Mouse (Mus musculus) megakaryocyte, embryonic 14.5 days (primary cell): ENCODE measurements around the gene Tubd1. TPM values are rescaled to one million over a fixed set of nuclear protein-coding genes. Genes with fewer than 3 reads are reported as not detected.

Experiments used
- H3K27me3 ChIP-seq: replicated peaks from 2 replicates; pipeline ENCODE3; 2012; ENCODE audit warnings: inconsistent platforms
- H3K36me3 ChIP-seq: replicated peaks from 2 replicates; pipeline ENCODE3; 2012; ENCODE audit warnings: low read length, inconsistent platforms, mixed read lengths
- H3K4me1 ChIP-seq: 2 replicates; pipeline ENCODE4 v1.6.1; 2012; ENCODE audit warnings: inconsistent platforms
- H3K4me3 ChIP-seq: replicated peaks from 2 replicates; pipeline ENCODE3; 2012; ENCODE audit warnings: moderate library complexity, mild to moderate bottlenecking, inconsistent platforms
- H3K9me3 ChIP-seq: 2 replicates; pipeline ENCODE4 v1.6.1; 2012; ENCODE audit warnings: inconsistent platforms
- FLI1 ChIP-seq: IDR thresholded peaks from 2 replicates; pipeline ENCODE4 v1.6.1; 2012; ENCODE audit warnings: low read length, inconsistent platforms, mixed read lengths
- GATA1 ChIP-seq: IDR thresholded peaks from 3 replicates; pipeline ENCODE4 v1.6.1; 2012; ENCODE audit warnings: mixed read lengths, low read length, inconsistent platforms, borderline replicate concordance
- polyA plus RNA-seq: library from polyadenylated mRNA; stranded (reverse); fragments of >175 nt; gene quantifications from 2 replicates; pipeline ENCODE4 v1.2.3, GENCODE M21; 2012; ENCODE audit warnings: low replicate concordance; ENCODE audit not compliant: insufficient read depth

Tubd1 gene
- polyA plus RNA-seq, 1 experiment, result 0.32 TPM

GRCm38 (mm10) chr11:86553525-86553924 lies 8.7 kb downstream of the Tubd1 start:
- peaks cover 90% of the 10 kb centered on the region for H3K36me3 ChIP-seq

GRCm38 (mm10) chr11:86558258-86558657 lies 13.5 kb downstream of the Tubd1 start:
- Histone ChIP-seq H3K4me3 (no peak overlapping the region), H3K9me3 (no peaks in the 10 kb centered on the region), H3K27me3 (no peaks in the 10 kb centered on the region), H3K36me3 (peaks cover 98% of the 10 kb centered on the region), H3K4me1 (no peaks in the 10 kb centered on the region)
- TF ChIP-seq GATA1, result no peak
- TF ChIP-seq FLI1, result no peak

More at GRCm38 (mm10) chr11:86553525-86553924, 8.7 kb downstream of the Tubd1 start:
- no peak overlapping the region for H3K4me3 ChIP-seq
- TF ChIP-seq FLI1 (no peak), GATA1 (no peak)
- no peaks in the 10 kb centered on the region for H3K9me3 ChIP-seq
- no peaks in the 10 kb centered on the region for H3K27me3 ChIP-seq
- peaks cover 3% of the 10 kb centered on the region; the same call in 1 of the 2 replicates for H3K4me1 ChIP-seq

- Histone ChIP-seq H3K36me3 (peaks cover 40% of the 10 kb centered on the region), H3K4me3 (no peak overlapping the region), H3K4me1 (peaks cover 30% of the 10 kb centered on the region), H3K27me3 (no peaks in the 10 kb centered on the region), H3K9me3 (no peaks in the 10 kb centered on the region)
- no peak for TF ChIP-seq FLI1
Measured at GRCm38 (mm10) chr11:86568425-86568824, 23.6 kb downstream of the Tubd1 start.

GRCm38 (mm10) chr11:86570261-86570746 lies 25.5 kb downstream of the Tubd1 start:
- Histone ChIP-seq H3K9me3 (no peaks in the 10 kb centered on the region), H3K4me1 (peaks cover 43% of the 10 kb centered on the region), H3K27me3 (no peaks in the 10 kb centered on the region), H3K4me3 (no peak overlapping the region), H3K36me3 (peaks cover 32% of the 10 kb centered on the region)
- TF ChIP-seq GATA1 (no peak), FLI1 (no peak)

GRCm38 (mm10) chr11:86571047-86571855 lies 26.5 kb downstream of the Tubd1 start:
- peaks cover 53% of the 10 kb centered on the region for H3K4me1 ChIP-seq
- TF ChIP-seq FLI1 (no peak), GATA1 (no peak)

GRCm38 (mm10) chr11:86571871-86572270 lies 27.1 kb downstream of the Tubd1 start:
- Histone ChIP-seq H3K9me3 (no peaks in the 10 kb centered on the region), H3K27me3 (no peaks in the 10 kb centered on the region), H3K36me3 (peaks cover 17% of the 10 kb centered on the region), H3K4me1 (peaks cover 59% of the 10 kb centered on the region), H3K4me3 (no peak overlapping the region)
- TF ChIP-seq GATA1 (no peak), FLI1 (no peak)

More at GRCm38 (mm10) chr11:86571047-86571855, 26.5 kb downstream of the Tubd1 start:
- no peaks in the 10 kb centered on the region for H3K27me3 ChIP-seq
- no peaks in the 10 kb centered on the region for H3K9me3 ChIP-seq
- H3K36me3 ChIP-seq, result peaks cover 22% of the 10 kb centered on the region
- no peak overlapping the region for H3K4me3 ChIP-seq

GRCm38 (mm10) chr11:86572623-86573022 lies 27.8 kb downstream of the Tubd1 start:
- no peaks in the 10 kb centered on the region for H3K27me3 ChIP-seq
- no peak overlapping the region for H3K4me3 ChIP-seq
- TF ChIP-seq GATA1 (no peak), FLI1 (no peak)
- H3K36me3 ChIP-seq, result peaks cover 9% of the 10 kb centered on the region
- H3K4me1 ChIP-seq, result peaks cover 67% of the 10 kb centered on the region
- no peaks in the 10 kb centered on the region for H3K9me3 ChIP-seq

GRCm38 (mm10) chr11:86573646-86574231 lies 28.9 kb downstream of the Tubd1 start:
- H3K4me3 ChIP-seq, result no peak overlapping the region
- H3K36me3 ChIP-seq, result peaks cover 4% of the 10 kb centered on the region
- no peaks in the 10 kb centered on the region for H3K27me3 ChIP-seq
- no peaks in the 10 kb centered on the region for H3K9me3 ChIP-seq
- H3K4me1 ChIP-seq, result peaks cover 75% of the 10 kb centered on the region
- TF ChIP-seq FLI1 (no peak), GATA1 (no peak)

GRCm38 (mm10) chr11:86574408-86574807 lies 29.6 kb downstream of the Tubd1 start:
- H3K9me3 ChIP-seq, result no peaks in the 10 kb centered on the region
- H3K27me3 ChIP-seq, result no peaks in the 10 kb centered on the region
- peaks cover 2% of the 10 kb centered on the region for H3K36me3 ChIP-seq
- H3K4me3 ChIP-seq, result no peak overlapping the region
- TF ChIP-seq FLI1 (no peak), GATA1 (no peak)
- peaks cover 77% of the 10 kb centered on the region for H3K4me1 ChIP-seq
